Mouse (Mus musculus) heart, adult 11 months (tissue): ENCODE measurements at regions not wholly inside any gene's neighbourhood (a gene's known extent, or its start where the extent isn't known, plus 50 kb on each side); places are given as distances from the start of the nearest gene placed in this dataset.
A peak's percentile ranks its signal among the peaks of the same experiment; 100 is the strongest.

Source experiments
- DNase-seq: peaks from one replicate; pipeline ENCODE4 v3.0.0; 2022

DNA sequence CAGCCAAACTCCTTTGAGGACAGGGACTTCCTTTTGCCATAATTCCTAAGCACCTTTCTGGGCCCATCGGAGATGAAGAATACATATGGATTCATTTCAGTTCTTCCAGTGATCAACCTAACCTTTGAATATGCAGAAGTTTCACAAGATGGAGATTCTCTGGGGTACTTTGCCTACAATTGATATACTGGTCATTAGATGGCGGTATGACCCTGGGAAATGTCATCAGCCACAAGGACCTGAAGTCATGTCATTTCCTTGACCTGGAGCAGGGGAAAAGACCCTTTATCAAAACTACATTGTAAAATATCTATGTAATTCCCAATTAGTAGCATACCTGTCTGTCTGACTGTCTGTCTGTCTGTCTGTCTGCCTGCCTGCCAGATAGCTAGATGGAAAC lies 164.0 kb upstream of the Slc24a3 start:
- DNase-seq, result no peak

DNA sequence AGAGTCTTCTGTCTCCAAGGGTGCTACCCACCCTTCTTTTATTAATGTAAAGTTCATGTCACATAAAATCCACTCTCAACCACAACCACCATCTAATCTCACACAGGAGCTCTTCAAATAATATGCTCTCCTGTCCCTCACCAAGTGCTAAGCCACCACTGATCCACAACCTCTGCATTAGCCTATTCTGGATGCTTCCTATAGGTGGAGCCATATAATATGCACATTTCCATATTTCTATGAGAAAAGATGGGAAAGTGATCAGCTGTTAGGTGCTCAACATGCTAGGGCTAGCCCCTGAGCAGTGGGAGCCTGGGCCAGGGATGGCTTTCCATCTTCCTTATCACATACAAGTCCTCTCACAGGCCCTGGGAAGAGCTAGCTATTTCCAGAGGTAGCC lies 156.9 kb upstream of the Slc24a3 start:
- DNase-seq, result peak; percentile 49

DNA sequence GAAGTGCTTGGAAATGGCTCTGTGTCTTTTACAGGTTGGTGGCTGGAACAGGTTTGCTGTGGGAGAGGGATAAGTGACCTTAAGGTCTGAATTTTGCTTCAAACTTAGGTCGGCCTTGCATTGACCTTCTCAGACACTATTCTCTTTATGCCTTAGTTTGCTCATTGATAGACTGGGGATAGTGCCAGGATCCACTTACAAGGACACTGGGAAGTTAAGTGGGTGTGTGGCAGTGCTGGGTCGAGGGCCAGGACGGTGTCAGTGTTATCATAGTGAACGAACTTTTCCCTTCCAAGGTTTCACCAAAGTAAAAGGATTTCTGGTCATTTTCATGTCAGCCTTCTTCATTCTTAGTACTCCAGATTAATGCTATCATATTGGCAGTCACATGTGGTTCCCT lies 156.3 kb upstream of the Slc24a3 start:
- peak; percentile 79 for DNase-seq

DNA sequence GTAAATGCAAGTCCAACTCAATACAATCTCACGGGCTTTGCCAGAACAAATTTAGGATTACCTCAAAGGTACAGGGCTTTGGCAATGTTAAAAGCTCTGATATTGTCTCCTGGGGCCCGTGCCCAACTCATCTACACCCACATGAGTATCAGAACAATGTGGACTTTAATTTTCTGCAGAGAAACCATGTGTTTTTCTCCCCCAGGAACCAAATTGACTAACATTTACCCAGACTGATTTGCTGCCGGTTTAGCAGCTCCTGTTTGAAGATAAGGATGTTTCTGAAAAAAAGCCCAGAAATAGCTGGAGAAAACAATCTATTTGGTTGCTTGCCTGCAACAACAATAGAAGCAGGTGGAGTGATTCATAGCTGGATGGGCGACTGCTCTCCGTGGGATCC lies 151.6 kb upstream of the Slc24a3 start:
- DNase-seq, result peak; percentile 45

DNA sequence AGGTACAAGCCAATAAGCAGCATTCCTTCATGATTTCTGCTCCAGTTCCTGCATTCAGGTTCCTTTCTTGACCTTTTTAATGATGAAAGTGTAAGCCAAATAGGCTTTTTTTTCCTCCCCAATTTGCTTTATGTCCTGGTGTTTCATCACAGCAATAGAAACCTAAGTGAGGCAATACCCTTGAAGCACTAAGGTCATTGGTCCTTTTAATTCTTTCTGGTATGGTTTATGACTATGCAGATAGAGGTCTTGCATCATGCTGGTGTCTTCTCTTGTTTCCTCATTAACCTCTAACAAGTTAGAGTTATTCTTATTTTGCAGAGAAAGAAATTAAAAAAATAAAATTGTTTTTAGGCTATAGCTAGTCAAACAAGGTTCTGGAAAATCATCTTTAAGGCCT lies 150.6 kb upstream of the Slc24a3 start:
- no peak for DNase-seq

DNA sequence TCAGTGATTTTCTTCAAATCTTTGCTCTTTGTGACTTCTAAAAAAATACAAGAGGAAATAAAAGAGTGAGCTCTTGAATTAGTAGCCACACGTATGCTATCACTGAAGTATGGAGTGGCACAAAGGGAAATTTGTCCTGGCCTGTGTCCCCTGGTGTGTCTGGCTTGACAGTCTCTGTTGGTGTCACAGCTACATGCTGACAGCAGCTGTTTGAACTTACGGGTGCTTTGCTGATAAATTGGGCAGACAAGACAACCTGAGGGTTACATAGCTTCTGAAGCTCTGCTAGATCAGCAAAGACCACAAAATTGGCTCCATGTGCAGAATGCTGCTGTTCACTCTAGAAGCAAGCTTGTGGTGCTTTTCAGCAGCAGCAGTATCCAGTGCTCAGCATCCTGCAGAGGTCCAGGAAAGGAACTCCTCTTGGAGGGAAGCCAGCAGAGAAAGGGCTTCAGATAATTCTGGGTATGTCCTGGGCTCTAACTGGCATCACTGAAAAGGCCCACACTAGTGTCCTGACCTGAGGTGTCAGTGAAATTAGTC lies 149.9 kb upstream of the Slc24a3 start:
- DNase-seq, result peak; percentile 78

DNA sequence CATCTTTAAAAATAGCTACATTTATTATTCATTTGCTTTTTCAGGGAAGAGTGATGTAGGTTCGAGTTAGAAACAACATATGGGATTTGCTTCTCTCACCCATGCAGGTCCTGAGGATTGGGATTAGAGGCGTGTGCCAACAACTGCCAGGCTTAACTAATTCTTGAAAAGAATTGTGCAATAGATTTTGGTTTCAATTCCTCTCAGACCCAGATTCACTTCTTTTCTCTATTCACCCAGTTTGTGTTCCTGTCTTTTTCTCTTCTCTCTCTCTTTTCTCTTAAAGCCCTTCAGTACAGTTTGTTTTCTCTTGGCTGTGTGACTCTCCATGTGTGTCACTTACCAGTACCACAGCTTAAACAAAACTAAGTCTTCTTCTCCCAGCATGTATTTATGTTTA lies 119.8 kb upstream of the Slc24a3 start:
- DNase-seq, result no peak

DNA sequence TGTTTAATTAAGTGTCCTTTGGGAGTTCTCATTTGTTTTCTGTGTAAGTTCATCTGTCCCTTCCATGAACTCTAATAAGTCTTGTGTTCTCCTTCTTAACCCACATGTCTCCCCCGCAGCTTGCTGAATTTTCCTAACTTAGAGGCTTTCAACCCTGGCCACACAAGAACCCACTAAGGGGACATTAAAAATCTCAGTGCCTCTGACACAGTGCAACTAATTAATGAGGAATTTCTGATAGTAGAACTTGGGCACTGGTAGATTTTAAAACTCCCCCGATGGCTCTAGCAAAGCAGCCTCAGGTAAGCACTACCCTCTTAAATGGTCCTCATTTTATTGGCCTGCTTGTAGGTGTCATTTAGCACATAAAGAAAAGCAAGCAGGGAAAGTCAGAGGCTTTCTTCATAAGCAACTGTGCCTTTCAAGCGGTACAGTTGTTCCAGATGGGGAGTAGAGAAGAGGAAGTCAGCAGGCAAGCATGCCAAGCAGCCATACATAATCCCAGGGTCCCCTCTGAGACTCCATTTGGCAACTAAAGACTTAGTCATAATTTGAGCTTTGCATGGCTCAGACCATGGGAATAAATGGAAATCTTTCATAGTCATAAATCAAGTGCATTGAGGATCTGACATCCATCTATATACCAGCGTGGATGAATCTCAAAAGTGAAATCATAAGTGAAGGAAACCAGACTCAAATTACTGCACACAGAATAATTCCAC lies 117.7 kb upstream of the Slc24a3 start:
- DNase-seq, result no peak

DNA sequence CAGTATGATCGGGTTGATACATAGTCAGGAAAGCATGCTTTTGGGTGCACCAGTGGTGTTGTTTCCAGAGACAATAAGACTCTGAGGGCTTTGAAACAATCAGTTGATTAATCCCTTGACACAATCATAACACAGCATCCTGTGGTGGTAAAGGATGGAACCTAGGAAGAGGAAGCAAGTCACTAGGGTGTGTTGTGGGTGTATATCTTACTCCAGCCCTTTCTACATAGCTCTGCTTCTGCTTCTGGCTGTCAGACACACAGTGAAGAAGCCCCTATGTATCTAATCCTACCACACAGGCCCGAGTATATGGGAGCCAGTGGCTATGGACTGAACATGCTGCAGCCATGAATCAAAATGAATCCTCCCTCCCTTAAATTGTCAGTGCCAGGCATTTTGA lies 115.1 kb upstream of the Slc24a3 start:
- no peak for DNase-seq

DNA sequence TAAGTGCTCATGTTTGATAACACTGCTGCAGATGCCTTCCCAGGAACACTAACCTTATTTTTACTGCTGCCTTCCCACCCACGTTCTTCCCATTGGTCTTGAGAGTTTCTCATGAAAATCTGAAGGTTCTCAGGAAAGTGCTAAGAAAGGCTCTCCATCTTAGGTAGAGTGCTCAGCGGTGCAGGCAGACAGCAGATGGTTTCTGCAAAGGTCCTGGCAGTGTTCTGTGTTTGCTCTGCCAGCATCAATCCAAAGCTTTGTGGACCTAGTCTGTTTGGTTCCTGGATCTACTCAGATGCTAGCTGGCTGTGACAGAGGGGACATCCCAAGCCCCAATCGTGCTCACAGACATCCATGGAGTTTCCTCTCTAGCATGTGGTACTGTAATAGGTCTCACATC lies 111.3 kb upstream of the Slc24a3 start:
- no peak for DNase-seq

DNA sequence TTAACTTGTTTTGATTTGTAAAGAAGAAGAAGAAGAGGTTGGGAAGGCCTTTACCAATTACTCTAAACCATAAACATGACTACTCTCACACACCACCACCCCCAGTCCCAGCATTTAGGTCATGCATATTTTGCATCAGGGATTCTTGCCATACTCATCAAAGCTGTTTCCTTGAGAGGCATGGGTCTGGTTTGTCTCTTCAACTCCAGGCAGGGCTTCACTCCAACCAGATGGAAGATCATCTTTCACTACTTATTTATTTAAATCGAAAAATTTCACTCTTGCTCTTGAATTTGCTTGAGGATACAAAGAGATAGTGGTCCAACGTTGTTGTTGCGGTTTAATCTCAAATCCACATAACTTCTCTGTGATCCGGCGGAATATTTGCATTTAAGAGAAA lies 110.8 kb upstream of the Slc24a3 start:
- no peak for DNase-seq

DNA sequence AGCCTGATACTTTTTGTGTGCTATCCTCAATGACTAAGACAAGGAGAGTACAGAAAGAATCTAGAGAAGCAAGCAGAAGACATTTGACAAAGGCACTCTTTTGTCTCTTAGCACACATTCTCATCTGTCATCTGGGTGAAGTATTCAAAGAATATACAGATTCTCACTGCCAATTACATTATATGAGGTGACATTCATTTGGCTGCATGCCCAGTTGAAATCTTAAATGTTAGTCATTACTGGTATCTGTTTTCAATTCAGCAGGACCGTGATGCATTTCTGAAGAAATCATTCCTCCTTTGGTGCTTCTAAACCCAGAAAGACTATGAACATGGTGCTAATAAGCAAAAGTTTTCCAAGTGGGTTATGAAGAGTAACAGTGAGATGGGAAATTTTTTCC lies 97.6 kb upstream of the Slc24a3 start:
- DNase-seq, result no peak

DNA sequence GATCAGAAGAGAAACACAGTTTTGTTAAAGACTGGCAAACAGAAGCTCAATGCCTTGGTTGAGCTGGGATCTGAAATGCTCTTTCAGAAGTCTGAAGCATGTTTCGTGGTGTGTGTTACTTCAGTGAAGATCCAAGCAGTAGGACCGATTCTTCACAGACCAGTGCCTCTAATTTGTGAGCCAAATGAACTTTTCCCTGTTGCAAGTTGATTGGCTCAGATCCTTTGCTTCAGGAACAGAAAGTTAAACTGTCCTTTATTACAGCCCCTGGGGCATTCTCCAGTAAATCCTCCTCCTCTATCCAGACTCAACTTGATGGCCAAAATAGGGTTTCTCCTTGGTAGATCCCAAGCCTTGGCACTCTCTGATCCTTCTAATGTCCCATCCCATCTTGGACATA lies 85.6 kb upstream of the Slc24a3 start:
- DNase-seq, result no peak

DNA sequence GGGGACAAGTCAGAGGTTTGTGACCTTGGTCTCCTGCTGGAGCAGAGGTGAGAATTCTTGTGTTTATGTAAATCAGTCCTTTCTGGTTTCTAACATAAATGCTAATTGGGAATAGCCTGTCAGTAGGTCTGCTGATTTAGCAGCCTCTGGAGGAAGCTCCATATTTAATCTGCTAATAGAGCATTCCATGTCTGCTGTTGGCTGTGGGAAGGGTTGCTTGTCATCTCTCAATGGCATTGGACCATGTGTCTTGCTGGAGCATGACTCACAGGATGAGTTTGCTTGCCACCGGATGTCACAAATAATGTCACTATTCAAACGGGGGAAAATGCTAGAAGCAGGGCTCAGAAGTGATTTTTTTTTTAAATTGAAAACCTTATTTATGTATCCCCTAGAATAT lies 82.9 kb upstream of the Slc24a3 start:
- no peak for DNase-seq

DNA sequence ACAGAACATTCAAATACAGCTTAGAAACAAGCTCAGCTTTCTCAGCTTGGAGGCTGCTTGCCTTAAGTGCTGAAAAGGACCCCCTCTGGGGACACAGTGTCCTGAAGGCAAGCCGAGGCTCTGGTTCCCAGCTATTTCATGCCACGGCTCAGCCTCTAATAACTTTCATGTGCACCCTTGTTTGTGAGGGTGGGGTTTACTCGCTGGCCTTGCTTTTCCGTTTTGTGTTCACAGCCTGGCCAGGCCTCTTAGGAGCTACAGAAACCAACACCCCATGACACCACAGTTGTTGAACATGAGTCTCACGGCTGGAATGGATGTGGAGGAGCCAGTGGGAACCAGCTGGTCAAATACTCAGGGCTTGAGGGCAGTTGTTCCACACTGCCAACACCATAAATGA lies 81.4 kb upstream of the Slc24a3 start:
- peak; percentile 91 for DNase-seq

DNA sequence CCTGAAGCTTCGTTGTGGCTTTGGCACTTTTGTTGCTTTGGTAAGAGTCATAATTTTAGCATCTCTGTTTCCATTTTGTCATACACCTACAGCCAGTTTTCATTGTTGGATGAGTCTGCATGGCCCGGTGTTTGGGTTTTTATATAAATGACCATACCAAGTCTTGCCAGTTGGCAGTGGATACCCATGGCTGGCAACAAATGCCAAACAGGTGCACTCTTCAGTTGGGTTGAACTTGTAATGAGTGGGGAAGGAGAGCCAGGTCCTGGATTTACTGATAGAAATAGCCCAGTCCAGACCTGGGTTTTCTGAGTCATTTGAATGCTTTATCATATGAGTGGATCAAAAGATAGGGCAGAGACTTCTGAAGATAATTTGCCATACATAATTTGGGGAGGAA lies 64.3 kb upstream of the Slc24a3 start:
- DNase-seq, result peak; percentile 35

DNA sequence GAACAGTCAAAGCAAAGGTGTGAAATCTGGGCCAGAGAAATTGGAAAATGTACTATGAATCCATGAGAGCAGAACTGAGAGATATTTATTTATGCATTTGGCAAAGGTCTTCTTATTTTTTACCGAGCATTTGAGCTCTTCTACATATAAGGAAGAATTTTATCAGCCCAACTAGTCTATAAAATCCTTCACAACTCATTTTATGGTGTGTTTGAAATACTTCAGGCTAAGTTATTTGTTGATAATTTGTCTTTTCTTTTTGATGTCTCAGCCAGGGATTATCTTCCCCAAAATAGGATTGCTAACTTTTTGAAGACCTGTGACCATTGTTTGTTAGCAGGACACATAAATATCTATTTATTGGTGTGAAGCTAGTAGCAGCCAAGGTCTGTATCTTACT lies 55.9 kb upstream of the Slc24a3 start:
- no peak for DNase-seq

DNA sequence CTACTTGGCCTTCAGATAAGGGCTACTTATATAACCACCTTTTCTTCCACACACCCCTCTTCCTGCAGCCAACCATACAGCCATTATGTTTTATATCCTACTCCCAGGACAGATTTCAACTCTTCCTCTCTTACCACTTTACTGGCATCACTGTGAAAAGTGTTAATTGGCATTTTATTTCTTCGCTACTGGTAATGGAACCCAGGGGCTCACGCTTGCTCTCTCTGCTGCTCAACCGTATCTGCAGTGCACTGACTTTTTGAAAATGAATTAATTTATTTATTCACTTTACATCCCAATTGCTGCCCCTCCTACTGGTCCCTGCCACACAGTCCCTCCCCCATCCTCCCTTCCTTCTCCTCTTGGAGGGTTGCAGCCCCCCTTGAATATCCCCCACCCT lies 52.5 kb upstream of the Slc24a3 start:
- peak; percentile 34 for DNase-seq
